Mouse (Mus musculus): Measurements from ENCODE around the gene Unc93b1.

DNA sequence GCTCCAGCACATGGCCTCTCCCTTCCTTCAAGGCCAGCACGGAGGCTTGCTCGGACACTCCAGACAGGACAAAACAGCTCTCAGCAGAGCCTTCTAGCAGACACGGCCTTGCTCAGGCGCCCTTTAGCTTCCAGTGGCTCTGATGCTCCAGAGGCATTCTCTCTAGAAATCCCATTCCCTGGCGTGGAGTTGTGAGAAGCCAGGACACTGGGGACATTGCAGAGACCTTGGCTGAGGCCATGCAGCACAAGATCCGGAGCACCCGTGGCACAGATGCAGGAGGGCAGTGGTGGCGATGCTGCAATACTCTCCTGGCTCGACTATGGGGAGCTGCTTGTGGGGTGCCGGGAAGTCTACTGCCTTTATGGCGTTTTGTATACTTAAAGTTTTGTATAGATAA is 18.3 kb upstream of the Unc93b1 start:
- no peak for TF ChIP-seq CTCF (IDR thresholded peaks at IDR 0.05; ENCODE audit: insufficient read depth, low read depth, low read length)
- TF ChIP-seq POLR2A (IDR thresholded peaks at IDR 0.05; ENCODE audit: insufficient read depth, low read depth, low read length): no peak

All from olfactory bulb, adult 2 months (tissue).